Mouse (Mus musculus) C2C12 (cell line): ENCODE measurements around the gene Rgs6.

Experiments
- CEBPB ChIP-seq: IDR thresholded peaks from one replicate; pipeline ENCODE4 v1.6.1; 2011; ENCODE audit warnings: low read depth, mild to moderate bottlenecking, control low read depth, moderate library complexity
- CTCF ChIP-seq: IDR thresholded peaks from one replicate; pipeline ENCODE4 v1.5.1; 2011; ENCODE audit not compliant: control insufficient read depth, insufficient read depth, insufficient read length
- MAX ChIP-seq: IDR thresholded peaks from one replicate; pipeline ENCODE4 v1.6.1; 2011; ENCODE audit warnings: mild to moderate bottlenecking, control low read depth
- MYOD1 ChIP-seq: IDR thresholded peaks from one replicate; pipeline ENCODE4 v1.6.1; 2011; ENCODE audit warnings: low read depth; ENCODE audit not compliant: control insufficient read depth, insufficient read length

DNA sequence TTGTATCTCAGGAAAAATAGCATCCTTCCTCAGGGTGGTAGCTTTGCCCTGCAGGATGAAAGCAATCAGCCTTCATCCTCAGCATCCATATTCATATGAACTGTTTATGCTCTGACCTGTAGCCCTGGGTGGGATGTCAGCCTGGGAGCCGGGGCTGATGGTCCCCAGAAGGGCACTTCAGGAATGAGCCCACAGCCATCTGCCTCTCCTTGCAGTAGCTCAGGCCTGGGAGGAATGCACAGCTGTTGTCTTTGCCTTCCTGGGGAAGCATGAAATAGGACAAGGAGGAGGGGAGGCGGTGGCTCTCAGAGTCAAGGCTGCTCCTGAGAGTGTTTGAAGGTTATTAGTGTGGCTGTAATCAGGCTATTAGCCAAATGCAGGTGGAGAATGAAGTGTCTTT is 590.7 kb downstream of the Rgs6 start:
- TF ChIP-seq CTCF (no peak), MYOD1 (no peak), MAX (no peak), CEBPB (no peak)
